Mouse (Mus musculus) ES-Bruce4 (cell line): ENCODE measurements around the gene Btnl9. TPM values are rescaled to one million over a fixed set of nuclear protein-coding genes. Genes with fewer than 3 reads are reported as not detected.
"Not testable (repeated sequence)": the region's sequence is repeated elsewhere in the genome, so short reads cannot be mapped to it uniquely, and the experiment has no call there.

ENCODE experiments used
- H3K27ac ChIP-seq: 2 replicates; pipeline ENCODE4 v1.5.1; 2012; ENCODE audit warnings: low read length, inconsistent platforms; ENCODE audit not compliant: insufficient read depth
- H3K27me3 ChIP-seq: 2 replicates; pipeline ENCODE4 v1.6.1; 2012; ENCODE audit warnings: mild to moderate bottlenecking, low read length, inconsistent platforms; ENCODE audit not compliant: control insufficient read depth, poor library complexity, insufficient read depth, severe bottlenecking
- H3K36me3 ChIP-seq: 2 replicates; pipeline ENCODE4 v1.6.1; 2012; ENCODE audit warnings: inconsistent platforms, mild to moderate bottlenecking, low read length, moderate library complexity; ENCODE audit not compliant: control insufficient read depth, poor library complexity, insufficient read depth, severe bottlenecking
- H3K4me1 ChIP-seq: one replicate; pipeline ENCODE4 v1.8.1; 2011; ENCODE audit warnings: low read length; ENCODE audit not compliant: control insufficient read depth, insufficient read depth
- H3K4me3 ChIP-seq: 2 replicates; pipeline ENCODE4 v1.5.1; 2011; ENCODE audit warnings: low read depth, mild to moderate bottlenecking, low read length
- H3K9ac ChIP-seq: 2 replicates; pipeline ENCODE4 v1.6.1; 2012; ENCODE audit warnings: low read depth, mild to moderate bottlenecking, inconsistent platforms; ENCODE audit not compliant: poor library complexity, severe bottlenecking
- H3K9me3 ChIP-seq: replicated peaks from 2 replicates; pipeline ENCODE4 v1.6.1; 2012; ENCODE audit warnings: mild to moderate bottlenecking, low read length, inconsistent platforms; ENCODE audit not compliant: control insufficient read depth, poor library complexity, insufficient read depth, severe bottlenecking
- CTCF ChIP-seq: IDR thresholded peaks from one replicate; pipeline ENCODE4 v1.8.1; 2011; ENCODE audit warnings: low read depth, low read length
- EP300 ChIP-seq: IDR thresholded peaks from 2 replicates; pipeline ENCODE4 v1.6.1; 2011; ENCODE audit warnings: low read depth, low read length; ENCODE audit not compliant: insufficient read depth
- POLR2A ChIP-seq: IDR thresholded peaks from one replicate; pipeline ENCODE4 v1.8.1; 2011; ENCODE audit warnings: low read length; ENCODE audit not compliant: insufficient read depth
- polyA plus RNA-seq: library from polyadenylated mRNA; stranded (reverse); fragments of >200 nt; gene quantifications from 2 replicates; pipeline ENCODE4 v1.2.4, GENCODE M21; 2011; ENCODE audit warnings: low read depth; ENCODE audit not compliant: missing spikeins, insufficient read depth, insufficient read length

Gene Btnl9
- polyA plus RNA-seq, 1 experiment: not detected

DNA sequence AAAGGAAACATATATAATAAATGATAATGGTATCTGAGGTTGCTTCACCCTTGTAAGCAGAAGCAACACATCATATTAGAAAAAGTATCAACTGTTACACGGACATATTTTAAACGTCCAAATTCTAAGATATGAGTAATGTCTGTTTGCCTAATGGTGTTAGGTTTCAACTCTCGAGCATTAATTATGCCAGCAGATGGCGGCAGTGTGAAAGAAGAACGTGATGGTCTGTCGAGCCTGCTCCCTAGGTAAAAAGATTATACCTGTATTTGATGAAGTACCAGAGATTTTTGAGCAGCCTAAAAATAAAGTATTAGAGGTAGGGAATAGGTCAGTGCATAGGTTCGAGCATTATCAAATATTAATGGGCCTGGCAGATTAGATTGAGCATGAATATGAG, 2.8 kb upstream of the Btnl9 start:
- H3K9me3 ChIP-seq: no peaks in the 10 kb centered on the region; the same call in 1 of the 2 replicates
- no peaks in the 10 kb centered on the region for H3K4me1 ChIP-seq
- no peak overlapping the region for H3K9ac ChIP-seq
- H3K4me3 ChIP-seq: no peak overlapping the region
- no peak overlapping the region for H3K27ac ChIP-seq
- H3K27me3 ChIP-seq: no peaks in the 10 kb centered on the region
- no peaks in the 10 kb centered on the region for H3K36me3 ChIP-seq
- TF ChIP-seq CTCF (peak; percentile 5), EP300 (no peak), POLR2A (no peak)

DNA sequence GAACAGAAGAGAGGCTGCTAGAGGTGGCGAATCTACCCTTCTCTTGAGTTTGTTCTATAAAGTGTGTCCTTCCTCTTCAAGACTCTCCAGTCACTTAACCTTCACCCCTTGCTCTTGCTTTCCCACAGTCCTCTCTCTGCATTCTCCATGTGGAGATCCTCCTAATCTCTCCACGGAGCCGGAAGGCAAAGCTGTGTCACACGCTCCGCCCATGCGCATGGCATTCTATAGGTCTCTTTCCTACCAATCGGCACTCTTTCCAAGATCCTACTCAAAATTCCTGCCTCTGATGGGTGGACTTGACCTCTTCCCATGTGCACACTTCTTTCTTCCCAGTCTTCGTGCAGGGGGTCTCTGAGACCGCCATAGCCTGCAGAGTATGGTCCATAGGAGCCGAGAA, 742 bp upstream of the Btnl9 start:
- Histone ChIP-seq H3K4me3 (no peak overlapping the region), H3K9me3 (no peaks in the 10 kb centered on the region), H3K36me3 (no peaks in the 10 kb centered on the region), H3K9ac (no peak overlapping the region), H3K27me3 (no peaks in the 10 kb centered on the region), H3K4me1 (no peaks in the 10 kb centered on the region), H3K27ac (no peak overlapping the region)
- TF ChIP-seq EP300 (no peak), POLR2A (no peak), CTCF (no peak)

DNA sequence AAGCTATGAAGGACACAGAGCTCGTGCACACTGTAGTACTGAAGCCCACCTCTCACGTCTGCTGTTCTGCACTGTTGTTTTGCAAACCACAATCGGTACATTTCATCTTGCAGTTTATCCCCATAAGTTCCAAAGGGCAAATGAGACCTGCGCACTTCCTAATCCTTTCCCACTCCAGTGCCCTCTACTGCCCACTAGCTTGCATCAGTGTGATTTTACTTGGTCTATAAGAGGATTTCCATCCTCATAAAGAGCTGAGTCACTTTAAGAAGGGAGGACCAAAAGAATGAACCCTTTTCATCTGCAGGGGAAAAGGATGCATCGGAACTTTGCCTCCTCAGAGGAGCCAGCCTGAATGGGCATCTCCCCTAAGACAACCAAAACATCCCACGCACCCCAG, 507 bp downstream of the Btnl9 start:
- no peaks in the 10 kb centered on the region for H3K9me3 ChIP-seq
- TF ChIP-seq POLR2A (no peak), CTCF (no peak), EP300 (no peak)
- H3K9ac ChIP-seq: no peak overlapping the region
- no peak overlapping the region for H3K4me3 ChIP-seq
- H3K27ac ChIP-seq: no peak overlapping the region
- no peaks in the 10 kb centered on the region for H3K27me3 ChIP-seq
- no peaks in the 10 kb centered on the region for H3K36me3 ChIP-seq
- no peaks in the 10 kb centered on the region for H3K4me1 ChIP-seq

DNA sequence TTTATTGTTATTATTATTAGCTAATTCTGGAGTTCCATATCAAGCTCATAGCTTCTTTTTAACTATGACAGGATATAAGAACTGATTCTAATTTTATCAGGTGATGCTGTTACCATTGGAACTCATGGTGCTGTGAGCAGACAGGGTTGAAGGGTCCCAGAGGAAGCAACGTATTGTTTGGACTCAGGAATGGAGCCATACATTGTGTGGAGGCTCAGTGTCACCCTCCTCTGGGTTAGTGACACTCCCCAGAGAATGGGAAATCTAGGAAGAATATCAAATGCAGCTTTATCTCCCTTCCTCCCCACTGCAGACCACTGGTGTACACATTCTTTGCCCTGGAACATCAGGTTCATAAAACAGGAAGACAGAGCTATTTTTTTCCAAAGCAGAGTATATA, 3.8 kb downstream of the Btnl9 start:
- Histone ChIP-seq H3K9me3 (no peaks in the 10 kb centered on the region), H3K4me1 (no peaks in the 10 kb centered on the region), H3K4me3 (no peak overlapping the region), H3K27ac (no peak overlapping the region), H3K9ac (no peak overlapping the region), H3K36me3 (no peaks in the 10 kb centered on the region), H3K27me3 (no peaks in the 10 kb centered on the region)
- no peak for TF ChIP-seq EP300

DNA sequence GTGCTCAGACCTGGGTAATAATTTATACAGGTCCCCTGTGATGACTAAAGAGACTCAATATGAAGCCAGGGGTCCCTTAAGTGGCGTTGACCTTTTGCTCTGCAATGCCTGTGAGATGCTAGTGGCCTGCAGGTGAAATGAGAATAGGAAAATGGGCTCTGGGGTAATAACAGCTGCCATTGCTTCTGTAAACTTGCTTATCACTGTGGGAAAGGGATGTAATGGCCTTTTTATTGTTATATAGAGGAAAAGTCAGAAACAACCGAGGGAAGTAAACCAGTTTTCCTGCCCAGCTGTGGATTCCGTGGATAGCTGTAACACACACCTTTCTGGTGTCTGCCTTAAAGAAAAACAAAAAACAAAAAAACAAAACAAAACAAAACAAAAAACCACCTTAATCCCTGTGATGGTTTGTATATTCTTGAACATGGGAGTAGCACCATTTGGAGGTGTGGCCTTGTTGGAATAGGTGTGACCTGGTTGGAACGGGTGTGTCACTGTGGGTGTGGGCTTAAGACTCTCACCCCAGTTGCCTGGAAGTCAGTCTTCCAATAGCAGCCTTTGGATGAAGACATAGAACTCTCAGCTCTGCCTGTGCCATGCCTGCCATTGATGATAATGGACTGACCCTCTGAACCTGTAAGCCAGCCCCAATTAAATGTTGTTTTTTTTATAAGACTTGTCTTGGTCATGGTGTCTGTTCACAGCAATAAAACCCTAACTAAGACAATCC, 10.7 kb downstream of the Btnl9 start:
- not testable (repeated sequence) for H3K27me3 ChIP-seq, H3K4me3 ChIP-seq, H3K9ac ChIP-seq, H3K9me3 ChIP-seq, H3K27ac ChIP-seq, H3K4me1 ChIP-seq, H3K36me3 ChIP-seq

DNA sequence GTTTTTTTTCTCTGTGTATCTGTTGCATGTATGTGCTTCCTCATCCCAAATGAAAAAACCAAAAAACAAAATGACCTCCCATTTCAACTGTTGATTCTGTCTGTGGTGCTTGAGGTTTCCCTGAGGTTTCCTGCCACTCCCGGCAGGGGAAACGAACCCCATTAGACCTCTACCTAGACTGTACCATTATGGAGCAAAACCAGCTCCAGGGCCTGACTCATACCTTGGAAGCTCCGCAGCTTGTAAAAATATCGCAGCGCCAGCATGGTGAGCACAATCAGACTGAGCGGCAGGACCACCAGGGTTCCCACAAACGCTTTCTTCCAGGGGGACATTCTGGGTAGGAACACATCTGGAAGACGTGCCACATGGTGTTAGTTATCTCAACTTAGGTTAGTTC, 11.6 kb downstream of the Btnl9 start:
- H3K4me3 ChIP-seq: no peak overlapping the region
- H3K4me1 ChIP-seq: no peaks in the 10 kb centered on the region
- H3K27me3 ChIP-seq: no peaks in the 10 kb centered on the region; the same call in 1 of the 2 replicates
- no peaks in the 10 kb centered on the region for H3K36me3 ChIP-seq
- no peaks in the 10 kb centered on the region for H3K9me3 ChIP-seq
- TF ChIP-seq EP300 (no peak), POLR2A (no peak), CTCF (no peak)
- H3K27ac ChIP-seq: no peak overlapping the region
- H3K9ac ChIP-seq: no peak overlapping the region
